Mouse (Mus musculus): ENCODE measurements at regions not wholly inside any gene's neighbourhood (a gene's known extent, or its start where the extent isn't known, plus 50 kb on each side); places are given as distances from the start of the nearest gene placed in this dataset.

- no peaks in the 10 kb centered on the region for H3K4me1 ChIP-seq (ENCODE audit: control insufficient read depth in 1 of 2, insufficient read depth in 2 of 2, low read length in 2 of 2)
- no peaks in the 10 kb centered on the region for H3K9me3 ChIP-seq (replicated peaks; ENCODE audit: insufficient read depth, low read length)
- no peak overlapping the region for H3K9ac ChIP-seq (ENCODE audit: control insufficient read depth, low read depth, low read length, poor library complexity, severe bottlenecking)
- H3K4me3 ChIP-seq (ENCODE audit: control insufficient read depth in 1 of 2, insufficient read depth in 1 of 2, low read depth in 2 of 2, low read length in 2 of 2), result no peak overlapping the region
- no peak for TF ChIP-seq POLR2AphosphoS2 (IDR thresholded peaks at IDR 0.05; ENCODE audit: low read length)
- TF ChIP-seq E2F4 (IDR thresholded peaks at IDR 0.05; ENCODE audit: borderline replicate concordance, low read depth, low read length), result no peak
- TF ChIP-seq GABPA (IDR thresholded peaks at IDR 0.05; ENCODE audit: low read depth, low read length), result no peak
- TF ChIP-seq RCOR1 (IDR thresholded peaks at IDR 0.05; ENCODE audit: low read depth, low read length), result no peak
- no peak for TF ChIP-seq MXI1 (IDR thresholded peaks at IDR 0.05; ENCODE audit: low read depth, low read length)
- no peak for TF ChIP-seq ZC3H11A (IDR thresholded peaks at IDR 0.05; ENCODE audit: low read depth, low read length)
- TF ChIP-seq NELFE (IDR thresholded peaks at IDR 0.05; ENCODE audit: low read depth, low read length), result no peak
- no peak for TF ChIP-seq TCF12 (IDR thresholded peaks at IDR 0.05; ENCODE audit: low read depth, low read length)
- TF ChIP-seq CTCF (IDR thresholded peaks at IDR 0.05 in 2 of 3, conservative IDR thresholded peaks at IDR 0.05 in 1 of 3; ENCODE audit: control insufficient read depth in 1 of 3, insufficient read depth in 1 of 3, low read depth in 2 of 3, low read length in 3 of 3, poor library complexity in 1 of 3, severe bottlenecking in 1 of 3), result no peak
- TF ChIP-seq USF2 (IDR thresholded peaks at IDR 0.05; ENCODE audit: borderline replicate concordance in 1 of 2, insufficient read depth in 1 of 2, low read depth in 1 of 2, low read length in 2 of 2), result no peak
- no peak for TF ChIP-seq TBP (IDR thresholded peaks at IDR 0.05; ENCODE audit: low read depth, low read length)
- no peak for TF ChIP-seq CHD1 (IDR thresholded peaks at IDR 0.05; ENCODE audit: low read depth, low read length)
- H3K27ac ChIP-seq (ENCODE audit: control insufficient read depth, low read depth, low read length), result no peak overlapping the region
- DNase-seq (ENCODE audit: low read depth, low spot score), result no peak
- H3K27me3 ChIP-seq (ENCODE audit: control insufficient read depth in 1 of 2, insufficient read depth in 2 of 2, low read length in 2 of 2), result no peaks in the 10 kb centered on the region
- H3K36me3 ChIP-seq (ENCODE audit: control insufficient read depth in 1 of 2, insufficient read depth in 2 of 2, low read length in 2 of 2), result peaks cover 0 to 3% of the 10 kb centered on the region in 2 experiments; a peak in 2 of 4 replicates
- H3K79me2 ChIP-seq (ENCODE audit: control insufficient read depth, insufficient read depth, low read length, poor library complexity), result no peaks in the 10 kb centered on the region
Measured at GRCm38 (mm10) chr3:6731372-6732297, 111.4 kb upstream of the 1700008P02Rik start.

- DNase-seq (ENCODE audit: low read depth, low spot score), result peak; percentile 22
- TF ChIP-seq MEF2A (IDR thresholded peaks at IDR 0.05; ENCODE audit: extremely low read depth, insufficient replicate concordance, low read depth, low read length, poor library complexity, severe bottlenecking) (no peak), JUND (IDR thresholded peaks at IDR 0.05; ENCODE audit: low read depth, low read length) (no peak), MAX (IDR thresholded peaks at IDR 0.05; ENCODE audit: low read length) (no peak), MYB (IDR thresholded peaks at IDR 0.05; ENCODE audit: low read depth, low read length) (no peak), USF1 (IDR thresholded peaks at IDR 0.05; ENCODE audit: low read depth, low read length) (no peak), ZKSCAN1 (IDR thresholded peaks at IDR 0.05; ENCODE audit: low read depth, low read length) (no peak), NELFE (IDR thresholded peaks at IDR 0.05; ENCODE audit: low read depth, low read length) (no peak), MAFK (IDR thresholded peaks at IDR 0.05; ENCODE audit: borderline replicate concordance, low read depth, low read length) (no peak), POLR2A (IDR thresholded peaks at IDR 0.05; ENCODE audit: control insufficient read depth in 1 of 2, insufficient read depth in 1 of 2, low read depth in 1 of 2, low read length in 2 of 2, poor library complexity in 1 of 2) (no peak)
- Histone ChIP-seq H3K4me1 (ENCODE audit: control insufficient read depth in 1 of 2, insufficient read depth in 2 of 2, low read length in 2 of 2) (no peaks in the 10 kb centered on the region), H3K27me3 (ENCODE audit: control insufficient read depth in 1 of 2, insufficient read depth in 2 of 2, low read length in 2 of 2) (no peaks in the 10 kb centered on the region), H3K9me3 (replicated peaks; ENCODE audit: insufficient read depth, low read length) (no peaks in the 10 kb centered on the region), H3K9ac (ENCODE audit: control insufficient read depth, low read depth, low read length, poor library complexity, severe bottlenecking) (no peak overlapping the region), H3K4me3 (ENCODE audit: control insufficient read depth in 1 of 2, insufficient read depth in 1 of 2, low read depth in 2 of 2, low read length in 2 of 2) (no peak overlapping the region), H3K27ac (ENCODE audit: control insufficient read depth, low read depth, low read length) (no peak overlapping the region), H3K79me2 (ENCODE audit: control insufficient read depth, insufficient read depth, low read length, poor library complexity) (no peaks in the 10 kb centered on the region), H3K36me3 (ENCODE audit: control insufficient read depth in 1 of 2, insufficient read depth in 2 of 2, low read length in 2 of 2) (no peaks in the 10 kb centered on the region)
Measured at GRCm38 (mm10) chr3:6730066-6730465, 109.8 kb upstream of the 1700008P02Rik start.

All from MEL (cell line).